Mouse (Mus musculus): ENCODE measurements at regions not wholly inside any gene's neighbourhood (a gene's known extent, or its start where the extent isn't known, plus 50 kb on each side); places are given as distances from the start of the nearest gene placed in this dataset.

DNA sequence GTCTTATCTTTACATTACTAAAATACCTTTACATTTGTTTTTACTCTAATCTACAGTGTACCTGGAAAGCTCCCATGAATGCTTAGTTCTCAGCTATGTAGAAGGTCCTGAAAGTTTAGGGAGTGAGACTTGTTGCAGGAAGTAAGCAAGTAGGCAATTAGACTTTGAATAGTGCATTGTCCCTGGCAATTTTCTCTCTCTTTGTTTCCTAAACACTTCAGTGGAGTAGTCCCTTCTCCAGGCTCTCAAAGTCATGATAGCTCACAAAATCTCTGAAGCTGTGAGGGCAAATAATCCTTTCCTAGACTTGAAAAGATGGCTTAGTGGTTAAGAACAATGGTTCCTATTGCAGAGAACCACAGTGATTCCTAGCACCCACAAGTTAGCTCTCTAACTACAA, 495.2 kb upstream of the 1700015G11Rik start:
- TF ChIP-seq CTCF (IDR thresholded peaks at IDR 0.05; ENCODE audit: low read depth) = no peak
- H3K4me3 ChIP-seq (replicated peaks; ENCODE audit: low read depth, low read length) = no peak overlapping the region
- H3K4me2 ChIP-seq (ENCODE audit: low read length) = no peak overlapping the region
- no peaks in the 10 kb centered on the region for H3K36me3 ChIP-seq (ENCODE audit: insufficient read depth, low read length)
- H3K27me3 ChIP-seq (ENCODE audit: insufficient read depth, low read length) = no peaks in the 10 kb centered on the region
- H3K9ac ChIP-seq (ENCODE audit: low read depth, low read length) = no peak overlapping the region
- no peaks in the 10 kb centered on the region for H3K9me3 ChIP-seq (replicated peaks; ENCODE audit: low read length)
- no peak for DNase-seq (ENCODE audit: low spot score)
- no peak overlapping the region for H3K27ac ChIP-seq
- no peak for ATAC-seq (replicated peaks; ENCODE audit: low FRiP score, low read depth)
- H3K4me1 ChIP-seq (replicated peaks; ENCODE audit: insufficient read depth, low read length) = no peaks in the 10 kb centered on the region

DNA sequence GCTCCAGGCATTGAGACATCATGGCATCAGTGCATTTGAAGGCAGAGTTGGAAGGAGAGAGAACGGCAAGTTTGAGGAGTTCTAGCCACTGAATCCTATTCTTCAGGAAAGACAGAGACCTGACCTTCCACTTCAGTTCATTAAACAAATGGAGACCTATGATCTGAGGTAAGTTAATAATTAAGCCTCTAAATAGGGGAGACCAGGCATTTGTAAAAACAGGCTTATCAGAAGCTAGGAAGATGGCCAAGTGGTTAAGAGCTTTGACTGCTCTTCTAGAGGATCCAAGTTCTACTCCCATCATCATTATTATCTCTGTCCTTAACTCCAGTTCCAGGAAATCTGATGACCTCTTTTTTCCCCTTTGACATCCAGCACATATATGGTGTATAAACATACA, 492.5 kb upstream of the 1700015G11Rik start:
- DNase-seq (ENCODE audit: low spot score) (peak; percentile 3), ATAC-seq (replicated peaks; ENCODE audit: low FRiP score, low read depth) (no peak)
- H3K27ac ChIP-seq = no peak overlapping the region
- H3K4me1 ChIP-seq (replicated peaks; ENCODE audit: insufficient read depth, low read length) = no peaks in the 10 kb centered on the region
- no peak overlapping the region for H3K4me3 ChIP-seq (replicated peaks; ENCODE audit: low read depth, low read length)
- H3K9me3 ChIP-seq (replicated peaks; ENCODE audit: low read length) = no peaks in the 10 kb centered on the region
- no peaks in the 10 kb centered on the region for H3K36me3 ChIP-seq (ENCODE audit: insufficient read depth, low read length)
- TF ChIP-seq CTCF (IDR thresholded peaks at IDR 0.05; ENCODE audit: low read depth) = no peak
- WGBS = 71% methylated on average over 1 of the region's 1 CpGs
- no peak overlapping the region for H3K4me2 ChIP-seq (ENCODE audit: low read length)
- H3K9ac ChIP-seq (ENCODE audit: low read depth, low read length) = no peak overlapping the region
- no peaks in the 10 kb centered on the region for H3K27me3 ChIP-seq (ENCODE audit: insufficient read depth, low read length)

DNA sequence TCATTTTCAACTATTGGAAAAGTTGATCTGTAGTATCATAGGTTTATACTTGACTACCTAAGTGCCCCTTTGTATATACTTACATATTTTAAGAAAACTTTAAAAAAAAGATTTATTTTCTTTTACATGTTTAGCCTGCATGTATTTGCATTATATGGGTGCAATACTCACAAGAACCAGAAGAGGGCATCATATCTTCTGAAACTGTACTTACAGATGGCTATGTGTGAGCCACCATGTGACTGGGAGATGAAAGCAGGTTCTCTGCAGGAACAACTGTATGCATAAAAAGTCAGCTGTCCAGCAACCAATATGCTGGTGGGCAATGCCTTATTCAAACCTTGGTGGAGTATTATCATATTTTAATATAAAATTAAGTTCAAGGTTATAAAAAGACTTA, 451.6 kb upstream of the 1700015G11Rik start:
- no peaks in the 10 kb centered on the region for H3K4me1 ChIP-seq (replicated peaks; ENCODE audit: insufficient read depth, low read length)
- H3K4me2 ChIP-seq (ENCODE audit: low read length) = no peak overlapping the region
- H3K27ac ChIP-seq = no peak overlapping the region
- H3K9ac ChIP-seq (ENCODE audit: low read depth, low read length) = no peak overlapping the region
- peak; percentile 52 for TF ChIP-seq CTCF (IDR thresholded peaks at IDR 0.05; ENCODE audit: low read depth)
- H3K36me3 ChIP-seq (ENCODE audit: insufficient read depth, low read length) = no peaks in the 10 kb centered on the region
- H3K4me3 ChIP-seq (replicated peaks; ENCODE audit: low read depth, low read length) = no peak overlapping the region
- H3K9me3 ChIP-seq (replicated peaks; ENCODE audit: low read length) = no peaks in the 10 kb centered on the region
- peak; percentile 3 for DNase-seq (ENCODE audit: low spot score)
- no peaks in the 10 kb centered on the region for H3K27me3 ChIP-seq (ENCODE audit: insufficient read depth, low read length)
- ATAC-seq (replicated peaks; ENCODE audit: low FRiP score, low read depth) = no peak

DNA sequence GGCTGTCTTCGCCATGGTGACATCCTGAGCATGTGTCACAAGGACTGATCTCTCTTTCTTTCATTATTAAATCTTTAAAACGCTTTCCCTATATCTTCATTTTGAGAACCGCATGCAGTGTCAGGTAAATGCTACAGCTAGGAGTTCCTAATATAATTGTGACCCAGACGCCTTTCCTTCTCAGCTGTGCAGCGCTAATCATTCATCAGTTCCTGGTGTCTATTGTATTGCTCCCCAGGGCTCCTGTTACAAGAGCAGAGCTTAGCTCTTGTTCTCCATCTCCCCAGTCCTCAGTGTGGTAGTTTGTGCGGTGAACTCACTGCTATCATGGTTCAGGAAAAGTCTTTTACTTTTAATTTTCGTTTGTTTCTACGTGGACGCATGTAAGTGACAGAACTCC, 451.1 kb upstream of the 1700015G11Rik start:
- DNase-seq (ENCODE audit: low spot score) (no peak), ATAC-seq (replicated peaks; ENCODE audit: low FRiP score, low read depth) (no peak)
- Histone ChIP-seq H3K27ac (no peak overlapping the region), H3K9me3 (replicated peaks; ENCODE audit: low read length) (no peaks in the 10 kb centered on the region), H3K4me1 (replicated peaks; ENCODE audit: insufficient read depth, low read length) (no peaks in the 10 kb centered on the region), H3K27me3 (ENCODE audit: insufficient read depth, low read length) (no peaks in the 10 kb centered on the region), H3K4me3 (replicated peaks; ENCODE audit: low read depth, low read length) (no peak overlapping the region), H3K4me2 (ENCODE audit: low read length) (no peak overlapping the region), H3K36me3 (ENCODE audit: insufficient read depth, low read length) (no peaks in the 10 kb centered on the region), H3K9ac (ENCODE audit: low read depth, low read length) (no peak overlapping the region)
- 91% methylated on average over 9 of the region's 9 CpGs for WGBS
- no peak for TF ChIP-seq CTCF (IDR thresholded peaks at IDR 0.05; ENCODE audit: low read depth)
